Mouse (Mus musculus) limb, embryonic 11.5 days (tissue): ENCODE measurements around the gene Zfyve27. TPM values are rescaled to one million over a fixed set of nuclear protein-coding genes. Genes with fewer than 3 reads are reported as not detected.
A peak's percentile ranks its signal among the peaks of the same experiment; 100 is the strongest.

Experiments
- ATAC-seq: fragments of 200-750 bp; cut with Nextera tagmentation; 2 replicates; pipeline ENCODE4 v1.8.0; 2017; ENCODE audit warnings: low read depth; ENCODE audit not compliant: insufficient number of reproducible peaks, low FRiP score, low TSS enrichment
- DNase-seq: peaks from one replicate; pipeline ENCODE4 v3.0.0-alpha.2; 2015; ENCODE audit warnings: low spot score
- H3K27ac ChIP-seq: fragments of 300-500 bp; sonication (generic); replicated peaks from 2 replicates; pipeline ENCODE4 v1.5.1; 2014; ENCODE audit warnings: low read depth, mild to moderate bottlenecking, low read length
- H3K27me3 ChIP-seq: fragments of 300-500 bp; sonication (generic); 2 replicates; pipeline ENCODE4 v1.6.1; 2014; ENCODE audit warnings: mild to moderate bottlenecking, low read length, mixed read lengths; ENCODE audit not compliant: control insufficient read depth, insufficient read depth
- H3K36me3 ChIP-seq: fragments of 300-500 bp; sonication (generic); 2 replicates; pipeline ENCODE4 v1.6.1; 2014; ENCODE audit warnings: mild to moderate bottlenecking, low read length, moderate library complexity, mixed read lengths; ENCODE audit not compliant: control insufficient read depth, insufficient read depth
- H3K4me1 ChIP-seq: fragments of 300-500 bp; sonication (generic); 2 replicates; pipeline ENCODE4 v1.6.1; 2014; ENCODE audit warnings: low read length, mixed read lengths; ENCODE audit not compliant: control insufficient read depth, insufficient read depth
- H3K4me2 ChIP-seq: fragments of 300-500 bp; sonication (generic); 2 replicates; pipeline ENCODE4 v1.6.1; 2014; ENCODE audit warnings: low read depth, mild to moderate bottlenecking, moderate library complexity; ENCODE audit not compliant: severe bottlenecking
- H3K4me3 ChIP-seq: fragments of 300-500 bp; sonication (generic); 2 replicates; pipeline ENCODE4 v1.5.1; 2014; ENCODE audit warnings: low read depth, low read length
- H3K9ac ChIP-seq: fragments of 300-500 bp; sonication (generic); 2 replicates; pipeline ENCODE4 v1.6.1; 2014; ENCODE audit warnings: mild to moderate bottlenecking, low read length
- H3K9me3 ChIP-seq: fragments of 300-500 bp; sonication (generic); 2 replicates; pipeline ENCODE4 v1.6.1; 2016; ENCODE audit warnings: low read length; ENCODE audit not compliant: control insufficient read depth
- WGBS: fragments of 180-500 bp; shearing (Covaris S2); extraction: QIAGEN DNeasy Blood & Tissue Kit; methylation state at CpG from one replicate; pipeline ENCODE4 v1.1.7; 2014; 5-methylcytosine and 5-hydroxymethylcytosine counted together
- polyA plus RNA-seq: library from polyadenylated mRNA; unstranded; fragments of >200 nt; fragmentation: Nextera tagmentation; extraction: Ambion mirVana; gene quantifications from 2 replicates; pipeline ENCODE4 v1.2.1, GENCODE M21; 2014

The Zfyve27 gene
- polyA plus RNA-seq, 1 experiment from 2014 or later, result 11.7 TPM

DNA sequence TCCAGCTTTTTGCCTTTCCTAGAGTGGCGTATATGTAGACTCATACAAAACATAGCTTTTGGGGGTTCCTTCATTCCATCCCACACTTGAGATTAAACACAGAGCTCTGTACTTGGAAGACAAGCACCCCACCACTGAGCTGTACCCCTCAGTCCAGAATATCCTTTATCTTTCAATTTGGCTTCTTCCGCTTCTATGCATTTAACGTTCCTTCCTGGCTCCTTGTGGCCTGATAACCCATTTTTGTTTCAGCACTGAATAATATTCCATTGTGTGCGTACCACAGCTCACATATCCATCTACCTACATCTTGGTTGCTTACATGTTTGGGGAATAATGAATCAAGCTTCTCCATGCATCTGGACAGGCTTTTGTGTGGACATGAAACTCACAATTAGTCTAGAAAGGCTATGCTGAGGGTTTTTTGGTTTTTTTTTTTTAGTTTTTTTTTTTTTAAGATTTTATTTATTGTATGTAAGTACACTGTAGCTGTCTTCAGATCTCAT is 26.5 kb upstream of the Zfyve27 start:
- Histone ChIP-seq H3K4me3 (no peak overlapping the region), H3K4me1 (no peaks in the 10 kb centered on the region), H3K9ac (no peak overlapping the region), H3K27ac (no peak overlapping the region), H3K4me2 (no peak overlapping the region), H3K27me3 (no peaks in the 10 kb centered on the region), H3K9me3 (no peaks in the 10 kb centered on the region), H3K36me3 (no peaks in the 10 kb centered on the region)
- DNase-seq (no peak), ATAC-seq (no peak)
- WGBS, result 94% methylated on average over 4 of the region's 4 CpGs

DNA sequence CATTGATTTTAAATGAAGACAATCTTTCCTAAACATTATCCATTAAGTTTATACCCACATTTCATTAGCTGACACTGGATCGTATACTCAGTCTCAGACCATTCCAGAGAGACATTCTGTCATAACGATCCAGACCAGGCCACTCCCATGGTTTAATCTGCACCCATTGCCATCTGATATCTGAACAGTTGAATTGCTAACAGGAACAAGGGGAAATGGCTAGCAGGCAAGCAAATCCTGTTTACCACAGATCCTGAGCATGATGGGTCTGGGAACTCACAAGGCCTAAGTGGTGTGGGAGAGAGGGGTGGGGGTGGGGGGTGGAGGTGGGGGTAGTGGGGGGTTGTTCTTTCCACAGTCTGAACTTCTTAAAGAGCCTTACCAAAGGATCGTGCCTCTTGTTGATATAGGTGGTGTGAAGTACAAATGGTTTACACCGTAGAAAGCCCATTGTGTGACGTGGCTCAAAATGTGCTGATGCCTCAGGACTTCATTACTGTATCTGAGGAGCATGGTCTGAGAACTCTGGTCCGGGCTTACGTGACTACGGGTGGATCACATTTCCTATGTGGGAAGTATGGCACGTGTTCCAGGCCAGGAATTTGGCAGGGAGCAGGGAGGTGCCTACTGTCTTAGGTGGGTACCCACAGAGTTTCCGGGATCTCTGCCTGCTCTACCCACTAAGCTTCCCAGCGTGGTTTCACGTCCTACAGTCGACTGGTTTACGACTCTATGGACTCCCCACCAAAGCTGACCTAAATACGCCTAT is 25.1 kb upstream of the Zfyve27 start:
- H3K4me3 ChIP-seq, result no peak overlapping the region
- H3K27ac ChIP-seq, result no peak overlapping the region
- 85% methylated on average over 15 of the region's 15 CpGs for WGBS
- ATAC-seq, result no peak
- no peaks in the 10 kb centered on the region for H3K27me3 ChIP-seq
- no peak overlapping the region for H3K4me2 ChIP-seq
- H3K36me3 ChIP-seq, result no peaks in the 10 kb centered on the region
- H3K9ac ChIP-seq, result no peak overlapping the region
- H3K9me3 ChIP-seq, result no peaks in the 10 kb centered on the region
- no peak for DNase-seq
- no peaks in the 10 kb centered on the region for H3K4me1 ChIP-seq

DNA sequence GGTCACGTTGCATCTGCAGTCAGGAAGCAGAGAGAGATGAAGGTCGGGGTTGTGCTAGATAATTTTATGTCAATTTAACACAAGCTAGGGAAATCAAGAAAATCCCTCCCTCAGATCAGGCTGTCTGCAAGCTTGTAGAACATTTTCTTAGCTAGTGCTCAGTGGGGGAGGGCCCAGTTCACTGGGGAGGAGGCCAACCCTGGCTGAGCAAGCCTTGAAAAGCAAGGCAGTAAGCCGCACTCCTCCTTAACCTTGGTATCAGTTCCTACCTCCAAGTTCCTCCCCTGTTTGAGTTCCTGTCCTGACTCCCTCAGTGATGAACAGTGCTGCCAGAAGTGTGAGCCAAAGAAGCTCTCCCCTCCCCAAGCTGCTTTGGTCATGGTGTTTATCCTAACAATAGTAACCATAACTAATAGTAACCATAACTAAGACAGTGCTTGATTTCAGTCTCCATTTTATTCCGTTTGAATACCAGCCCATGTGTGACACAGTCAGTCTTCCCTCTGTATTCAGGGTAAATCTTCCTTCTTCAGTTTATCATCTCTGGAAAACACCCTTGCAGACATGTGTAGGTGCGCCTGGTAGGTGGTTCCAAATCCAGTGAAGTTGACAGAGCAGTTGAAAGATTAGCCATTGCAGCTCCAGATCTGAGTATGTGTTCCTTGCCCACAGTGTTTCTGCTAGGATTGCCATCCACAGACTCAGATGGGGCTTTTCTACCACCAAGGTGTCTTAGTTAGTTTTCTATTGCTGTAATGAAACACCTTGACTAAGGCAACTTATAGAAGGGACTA is 23.8 kb upstream of the Zfyve27 start:
- Histone ChIP-seq H3K9me3 (no peaks in the 10 kb centered on the region), H3K9ac (no peak overlapping the region), H3K27me3 (no peaks in the 10 kb centered on the region), H3K36me3 (no peaks in the 10 kb centered on the region), H3K4me1 (no peaks in the 10 kb centered on the region), H3K4me3 (no peak overlapping the region), H3K27ac (no peak overlapping the region), H3K4me2 (no peak overlapping the region)
- no peak for ATAC-seq
- DNase-seq, result no peak
- 81% methylated on average over 5 of the region's 5 CpGs for WGBS

DNA sequence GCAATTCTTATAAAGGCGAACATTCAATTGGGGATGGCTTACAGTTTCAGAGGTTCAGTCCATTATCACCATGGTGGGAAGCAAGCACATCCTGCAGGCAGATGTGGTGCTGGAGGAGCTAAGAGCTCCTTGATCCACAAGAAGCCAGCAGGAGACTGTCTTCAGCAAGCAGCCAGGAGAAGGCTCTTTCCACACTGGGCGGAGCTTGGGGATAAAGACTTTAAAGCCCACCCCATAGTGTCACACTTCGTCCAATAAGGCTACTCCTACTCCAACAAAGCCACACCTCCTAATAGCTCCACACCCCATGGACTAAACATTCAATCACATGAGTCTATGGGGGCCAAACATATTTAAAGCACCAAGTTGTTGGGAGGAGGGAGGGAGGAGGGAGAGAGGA is 21.8 kb upstream of the Zfyve27 start:
- Histone ChIP-seq H3K27ac (no peak overlapping the region), H3K4me2 (no peak overlapping the region), H3K4me3 (no peak overlapping the region), H3K4me1 (no peaks in the 10 kb centered on the region), H3K27me3 (no peaks in the 10 kb centered on the region), H3K9me3 (no peaks in the 10 kb centered on the region), H3K9ac (no peak overlapping the region), H3K36me3 (no peaks in the 10 kb centered on the region)
- WGBS, result 73% methylated on average over 3 of the region's 3 CpGs
- DNase-seq, result no peak
- no peak for ATAC-seq

DNA sequence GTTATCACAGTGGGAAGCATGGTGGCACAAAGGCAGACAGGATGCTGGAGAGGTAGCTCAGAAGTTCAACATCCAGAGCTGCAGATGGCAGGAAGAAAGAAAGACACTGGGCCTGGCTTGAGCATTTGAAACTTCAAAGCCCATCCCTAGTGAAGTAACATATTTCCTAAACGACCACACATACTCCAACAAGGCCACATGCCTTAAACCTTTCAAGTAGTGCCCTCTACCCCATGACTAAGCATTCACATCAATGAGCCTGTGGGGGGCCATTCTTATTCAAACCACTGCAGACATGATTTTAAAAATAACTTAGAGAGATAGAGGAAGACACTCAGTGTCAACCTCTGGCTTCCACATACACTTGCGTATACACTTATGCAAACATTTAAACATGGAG is 21.0 kb upstream of the Zfyve27 start:
- no peaks in the 10 kb centered on the region for H3K4me1 ChIP-seq
- 77% methylated on average over 2 of the region's 2 CpGs for WGBS
- H3K9ac ChIP-seq, result no peak overlapping the region
- ATAC-seq (no peak), DNase-seq (no peak)
- no peaks in the 10 kb centered on the region for H3K36me3 ChIP-seq
- no peaks in the 10 kb centered on the region for H3K27me3 ChIP-seq
- H3K9me3 ChIP-seq, result no peaks in the 10 kb centered on the region
- no peak overlapping the region for H3K27ac ChIP-seq
- H3K4me3 ChIP-seq, result no peak overlapping the region
- H3K4me2 ChIP-seq, result no peak overlapping the region

DNA sequence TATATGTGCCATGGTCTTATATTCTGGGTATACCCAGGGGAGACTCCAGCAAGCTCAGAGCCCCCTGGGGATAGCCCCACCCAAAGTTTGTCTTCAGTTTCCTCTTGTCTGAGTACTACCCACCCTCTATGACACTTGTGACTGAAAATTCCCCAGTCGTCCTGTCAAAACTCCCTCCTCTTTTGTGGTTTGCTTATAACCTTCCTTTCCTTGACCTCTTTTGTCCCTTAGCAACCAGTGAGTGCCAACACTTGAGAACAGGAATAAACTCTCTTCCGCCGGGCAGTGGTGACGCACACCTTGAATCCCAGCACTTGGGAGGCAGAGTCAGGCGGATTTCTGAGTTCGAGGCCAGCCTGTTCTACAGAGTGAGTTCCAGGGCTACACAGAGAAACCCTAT is 19.7 kb upstream of the Zfyve27 start:
- no peaks in the 10 kb centered on the region for H3K36me3 ChIP-seq
- ATAC-seq (no peak), DNase-seq (no peak)
- no peaks in the 10 kb centered on the region for H3K27me3 ChIP-seq
- H3K4me2 ChIP-seq, result no peak overlapping the region
- no peaks in the 10 kb centered on the region for H3K9me3 ChIP-seq
- peaks cover 8% of the 10 kb centered on the region; the same call in 1 of the 2 replicates for H3K4me1 ChIP-seq
- no peak overlapping the region for H3K9ac ChIP-seq
- H3K27ac ChIP-seq, result no peak overlapping the region
- WGBS, result 58% methylated on average over 6 of the region's 6 CpGs
- no peak overlapping the region for H3K4me3 ChIP-seq

DNA sequence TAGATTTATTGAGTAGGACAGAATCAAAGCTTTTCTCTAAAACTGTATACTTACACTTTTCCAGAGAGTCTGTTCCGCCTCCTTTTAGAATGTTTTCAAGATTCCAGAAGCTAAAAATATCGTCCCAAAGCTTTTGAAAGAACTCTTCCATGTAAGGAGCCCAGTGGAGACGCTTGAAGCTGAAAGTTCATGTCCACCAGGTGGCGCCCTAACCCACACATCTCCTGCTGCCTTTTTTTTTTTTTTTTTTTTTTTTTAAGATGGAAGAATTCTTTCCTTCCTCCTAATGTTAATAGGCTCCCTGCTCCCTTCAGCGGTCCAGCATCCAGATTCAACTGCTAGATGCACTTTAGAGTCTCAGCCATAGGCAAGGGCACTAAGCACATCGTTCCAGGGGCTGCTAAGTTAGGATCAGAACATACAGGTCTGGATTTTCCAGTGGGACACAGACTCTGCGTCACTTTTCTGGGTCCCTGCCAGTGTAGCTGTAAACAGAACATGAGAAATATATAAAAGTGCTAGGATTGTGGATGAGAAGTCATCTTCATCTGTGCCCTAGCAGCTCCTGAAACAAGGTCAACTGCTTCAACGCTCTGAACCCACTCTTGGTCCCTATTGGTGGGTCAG is 19.1 kb upstream of the Zfyve27 start:
- DNase-seq (peak; percentile 93), ATAC-seq (no peak)
- peaks cover 9% of the 10 kb centered on the region; the same call in 1 of the 2 replicates for H3K4me1 ChIP-seq
- no peaks in the 10 kb centered on the region for H3K9me3 ChIP-seq
- H3K36me3 ChIP-seq, result no peaks in the 10 kb centered on the region
- H3K4me3 ChIP-seq, result no peak overlapping the region
- H3K9ac ChIP-seq, result no peak overlapping the region
- H3K27ac ChIP-seq, result no peak overlapping the region
- WGBS, result 29% methylated on average over 8 of the region's 8 CpGs
- H3K4me2 ChIP-seq, result no peak overlapping the region
- H3K27me3 ChIP-seq, result no peaks in the 10 kb centered on the region

DNA sequence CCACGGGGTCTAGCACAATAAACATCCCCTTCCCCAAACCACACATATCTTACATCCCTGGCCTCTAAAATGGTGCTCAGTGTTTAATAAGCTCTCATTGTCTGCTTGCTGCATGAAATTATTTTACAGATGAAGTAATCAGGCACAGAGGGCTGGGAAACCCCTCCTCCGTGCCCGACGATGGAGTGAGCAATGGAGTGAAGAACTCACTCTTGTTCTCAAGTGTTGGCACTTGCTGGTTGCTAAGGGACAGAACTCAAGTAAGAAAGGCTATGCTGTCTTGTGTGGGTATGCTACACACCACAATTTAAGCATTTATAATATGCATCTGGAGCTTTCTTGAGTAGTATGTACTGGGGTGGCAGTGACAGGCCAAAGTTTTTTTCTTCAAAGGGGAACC is 18.5 kb upstream of the Zfyve27 start:
- no peak for ATAC-seq
- no peaks in the 10 kb centered on the region for H3K9me3 ChIP-seq
- no peaks in the 10 kb centered on the region for H3K36me3 ChIP-seq
- no peak overlapping the region for H3K9ac ChIP-seq
- no peak overlapping the region for H3K4me2 ChIP-seq
- WGBS, result 73% methylated on average over 4 of the region's 4 CpGs
- H3K4me1 ChIP-seq, result peaks cover 12% of the 10 kb centered on the region; the same call in 1 of the 2 replicates
- DNase-seq, result no peak
- H3K27ac ChIP-seq, result no peak overlapping the region
- no peak overlapping the region for H3K4me3 ChIP-seq
- no peaks in the 10 kb centered on the region for H3K27me3 ChIP-seq
